Mouse (Mus musculus): ENCODE data around the gene Olfr141.

Gene Olfr141

GRCm38 (mm10) chr2:86809918-86810317 lies at the start of gene Olfr141:
Olfr141 (minus strand) TSS chr2:86810018.
- no peak for DNase-seq

- DNase-seq, result no peak
Measured at GRCm38 (mm10) chr2:86851596-86851995, 41.8 kb upstream of the Olfr141 start, which contains the start of gene Olfr1095. Olfr1095 (minus strand) TSS chr2:86851696.

GRCm38 (mm10) chr2:86824363-86824762 lies 14.5 kb upstream of the Olfr141 start, which contains the start of gene Olfr1094:
Olfr1094 (plus strand) TSS chr2:86824663.
- no peak for DNase-seq

DNA sequence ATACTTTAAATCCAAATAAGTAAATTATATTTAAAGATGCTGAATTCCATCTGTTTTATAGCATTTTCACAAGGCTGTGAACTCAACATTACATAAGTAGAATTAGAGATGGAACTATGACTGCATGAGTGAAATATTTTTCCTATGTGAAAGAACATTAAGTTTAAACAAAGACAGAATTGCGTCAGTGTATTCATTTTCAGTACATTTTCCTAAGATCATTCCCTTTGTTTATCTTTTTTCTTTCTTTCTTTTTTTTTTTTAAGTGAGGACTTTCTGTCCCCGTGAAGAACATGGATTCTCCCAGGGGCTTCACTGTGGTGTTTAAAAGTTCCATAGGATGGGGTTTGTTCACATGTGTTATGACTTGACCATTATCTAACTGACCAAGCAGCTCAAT lies 27.6 kb downstream of the Olfr141 start, which contains the start of gene Olfr1093:
Gene Olfr1093 (plus strand): TSS at position 301 of the 400 bp plus-strand sequence.
- DNase-seq, result no peak

- no peak for DNase-seq
Measured at GRCm38 (mm10) chr2:86761050-86761449, 48.8 kb downstream of the Olfr141 start.

- no peak for DNase-seq
Measured at GRCm38 (mm10) chr2:86758893-86759292, 50.9 kb downstream of the Olfr141 start, which contains the start of gene Olfr1090. Olfr1090 (minus strand) TSS chr2:86758993.

All from thymus, postnatal 4 days (tissue).